Mouse (Mus musculus) liver, adult 2 months (tissue): ENCODE measurements at regions not wholly inside any gene's neighbourhood (a gene's known extent, or its start where the extent isn't known, plus 50 kb on each side); places are given as distances from the start of the nearest gene placed in this dataset.

ENCODE experiments used
- CTCF ChIP-seq: fragments of 200-500 bp; IDR thresholded peaks from 2 replicates; pipeline ENCODE4 v1.5.1; 2011; ENCODE audit warnings: low read depth, low read length, control low read depth
- POLR2A ChIP-seq: fragments of 200-500 bp; IDR thresholded peaks from 2 replicates; pipeline ENCODE4 v1.6.1; 2011; ENCODE audit warnings: low read length, control low read depth; ENCODE audit not compliant: insufficient read depth; ENCODE audit errors: extremely low read depth

- TF ChIP-seq POLR2A, result no peak
- TF ChIP-seq CTCF, result no peak
These were observed 127.6 kb upstream of the Tbx3 start for GRCm38 (mm10) chr5:119542836-119543235.
